Mouse (Mus musculus): Measurements from ENCODE around the gene Epha1.

GRCm38 (mm10) chr6:42381221-42381620 is 8.2 kb upstream of the Epha1 start:
- no peak for TF ChIP-seq CTCF (IDR thresholded peaks at IDR 0.05; ENCODE audit: low read depth)
- no peak for TF ChIP-seq EP300 (IDR thresholded peaks at IDR 0.05; ENCODE audit: low read depth)
